Mouse (Mus musculus) liver (tissue): ENCODE data around the gene Gm45808.
"Not testable (repeated sequence)": the region's sequence is repeated elsewhere in the genome, so short reads cannot be mapped to it uniquely, and the experiment has no call there.

Experiments
- DNase-seq: peaks from one replicate; pipeline ENCODE4 v3.0.0-alpha.2; 2020; ENCODE audit warnings: mixed read lengths

The Gm45808 gene

DNA sequence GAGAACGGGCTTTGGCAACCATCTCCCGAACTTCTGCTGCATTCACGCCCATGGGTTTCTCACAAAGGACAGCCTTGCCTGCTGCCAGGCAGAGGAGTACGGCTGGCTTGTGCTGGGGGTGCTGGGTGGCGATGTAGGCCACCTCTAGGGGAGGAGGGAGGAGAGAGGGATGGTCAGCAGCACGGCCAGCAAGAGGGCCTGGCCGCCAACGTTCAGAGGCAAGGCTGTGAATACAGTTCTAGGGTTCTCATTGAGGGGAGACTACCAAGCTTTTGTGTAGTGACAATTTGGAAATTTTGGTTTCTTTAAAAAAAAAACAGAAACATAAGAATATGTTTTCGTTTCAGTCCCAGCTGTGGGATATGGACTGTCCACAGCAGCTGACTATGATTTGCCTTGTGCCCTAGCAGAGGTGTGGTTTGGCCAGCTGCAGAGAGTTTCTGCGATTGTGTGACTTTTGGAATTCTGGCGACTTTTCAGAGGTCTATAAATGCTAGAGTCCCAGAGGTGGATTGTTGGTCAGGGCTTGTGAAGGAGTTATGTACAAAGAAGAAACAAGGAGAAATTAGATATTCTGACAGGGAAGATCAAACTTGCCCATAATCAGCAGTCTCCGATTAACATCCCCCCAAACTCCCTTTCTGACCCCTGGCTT lies at the start of gene Gm45808:
TSS of gene Gm45808 (minus strand) at position 51 of the 655 bp plus-strand sequence.
- DNase-seq: no peak

DNA sequence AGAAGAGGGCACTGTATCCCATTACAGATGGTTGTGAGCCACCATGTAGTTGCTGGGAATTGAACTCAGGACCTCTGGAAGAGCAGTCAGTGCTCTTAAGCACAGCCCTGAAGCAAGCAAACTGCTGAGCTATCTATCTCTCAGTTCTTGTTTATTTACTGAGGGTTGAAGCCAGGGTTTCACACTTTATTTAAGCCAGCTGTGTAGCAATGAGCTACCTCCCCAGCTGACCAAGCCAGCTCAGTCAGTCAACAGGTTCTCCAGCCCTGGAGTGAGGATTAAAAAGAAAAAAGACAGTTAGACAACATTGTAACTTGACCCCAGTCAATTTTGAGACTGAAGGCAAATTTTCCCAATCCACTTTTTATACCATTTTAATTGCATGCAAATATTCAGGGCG lies 49.1 kb upstream of the Gm45808 start:
- DNase-seq: no peak

- DNase-seq: no peak
Measured at GRCm38 (mm10) chr7:45530643-45531042, 44.0 kb upstream of the Gm45808 start.

GRCm38 (mm10) chr7:45529461-45529860 lies 42.9 kb upstream of the Gm45808 start:
- DNase-seq: no peak

- not testable (repeated sequence) for DNase-seq
Measured at GRCm38 (mm10) chr7:45527169-45527568, 40.6 kb upstream of the Gm45808 start.

DNA sequence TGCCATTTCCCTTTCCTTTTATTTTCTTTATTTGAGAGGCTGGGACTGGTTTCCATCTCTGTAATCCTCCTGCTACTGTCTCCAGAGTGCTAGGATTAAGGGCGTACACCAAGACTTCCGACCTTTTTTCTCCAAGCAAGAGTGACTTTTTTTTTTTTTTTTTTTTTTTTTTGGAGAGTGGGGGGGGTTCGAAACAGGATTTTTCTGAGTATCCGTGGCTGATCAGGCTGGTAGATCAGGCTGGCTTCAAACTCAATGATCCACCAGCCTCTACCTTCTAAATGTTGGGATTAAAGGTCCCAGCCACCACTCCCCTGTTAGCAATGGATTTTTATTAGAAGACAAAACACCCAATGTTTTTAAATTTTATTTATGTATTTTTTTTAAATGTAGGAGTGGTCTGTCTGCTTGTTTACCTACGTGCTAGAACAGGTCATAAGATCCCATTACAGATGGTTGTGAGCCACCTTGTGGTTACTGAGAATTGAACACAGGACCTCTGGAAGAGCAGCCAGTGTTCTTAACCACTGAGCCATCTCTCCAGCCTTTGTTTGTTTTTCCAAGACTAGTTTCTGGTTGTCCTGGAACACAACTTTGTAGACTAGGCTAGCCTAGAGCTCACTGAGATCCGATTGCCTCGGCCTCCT lies 40.0 kb upstream of the Gm45808 start:
- peak; percentile 38 for DNase-seq

DNA sequence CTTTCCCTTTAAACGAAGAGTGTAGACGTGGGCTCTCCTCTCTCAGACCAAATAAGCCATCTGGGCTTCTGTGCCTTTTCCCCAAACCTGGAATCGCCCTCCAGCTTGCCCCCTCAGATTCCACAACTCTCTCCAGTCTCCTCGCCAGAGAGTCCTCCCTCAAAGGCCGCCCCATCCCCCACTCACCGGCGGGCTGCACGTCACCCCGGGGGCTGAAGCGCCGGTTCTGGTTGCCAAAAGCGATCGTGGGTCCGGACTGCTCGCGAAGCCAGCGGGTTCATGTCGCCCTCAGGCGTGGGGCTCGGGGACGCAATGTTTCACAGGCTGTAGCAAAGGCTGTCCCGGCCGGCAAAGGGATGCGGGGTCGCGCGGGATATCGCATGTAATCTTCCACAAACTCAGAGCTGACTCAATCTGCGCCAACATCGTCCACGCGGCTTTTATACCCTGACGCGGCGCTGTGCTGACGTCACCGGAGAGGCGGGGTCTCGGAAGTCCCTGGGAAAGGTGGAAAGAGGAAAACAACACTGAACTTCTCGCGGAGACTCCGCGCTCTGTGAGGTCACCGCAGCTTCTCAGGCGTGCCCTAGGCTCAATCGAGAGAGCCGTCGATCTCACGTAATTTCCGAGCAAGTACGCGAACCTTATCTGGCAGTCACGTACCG lies 39.3 kb upstream of the Gm45808 start, which contains the start of the genes Ppp1r15a and Plekha4:
TSS of gene Ppp1r15a (minus strand) at position 460 of the 665 bp plus-strand sequence.
TSS of gene Plekha4 (plus strand) at position 522 of the 665 bp plus-strand sequence.
- peak; percentile 96 for DNase-seq

DNA sequence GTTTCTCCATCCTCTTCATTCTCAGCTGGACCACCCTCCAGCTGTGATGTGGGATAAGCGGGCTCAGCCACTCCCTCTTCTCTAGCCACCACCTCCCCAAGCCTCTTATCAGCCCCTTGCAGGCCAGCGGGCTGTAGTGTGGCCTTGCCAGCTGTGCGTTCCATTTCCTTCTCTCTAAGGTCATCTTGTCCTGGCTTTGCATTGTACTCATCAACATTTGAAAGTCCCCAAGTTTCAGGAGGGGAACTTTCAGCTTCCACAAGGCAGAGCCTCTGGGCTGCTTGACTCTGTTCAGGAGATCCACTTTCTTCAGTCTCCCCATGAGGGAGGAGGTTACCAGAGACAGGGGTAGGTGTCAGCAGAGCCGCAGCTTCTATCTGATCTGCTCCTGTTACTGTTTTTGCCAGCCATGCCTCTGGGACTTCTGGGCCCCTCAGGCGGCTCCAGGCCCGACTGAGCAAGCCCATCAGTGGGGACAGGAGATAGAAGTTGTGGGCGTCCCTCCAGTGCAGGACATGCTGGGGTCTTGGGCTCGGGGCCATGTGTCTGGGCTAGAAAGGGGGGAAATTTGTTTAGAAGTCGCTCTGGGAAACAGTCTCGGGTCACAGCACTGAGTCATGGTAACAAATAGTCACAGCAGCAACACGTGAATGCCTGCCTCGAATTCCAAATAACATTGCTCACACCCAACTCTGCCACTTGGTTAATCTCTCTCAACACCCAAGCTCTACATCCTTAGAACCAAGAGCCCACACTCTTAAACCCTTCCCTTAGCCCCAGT lies 38.4 kb upstream of the Gm45808 start:
- DNase-seq: peak; percentile 93

DNA sequence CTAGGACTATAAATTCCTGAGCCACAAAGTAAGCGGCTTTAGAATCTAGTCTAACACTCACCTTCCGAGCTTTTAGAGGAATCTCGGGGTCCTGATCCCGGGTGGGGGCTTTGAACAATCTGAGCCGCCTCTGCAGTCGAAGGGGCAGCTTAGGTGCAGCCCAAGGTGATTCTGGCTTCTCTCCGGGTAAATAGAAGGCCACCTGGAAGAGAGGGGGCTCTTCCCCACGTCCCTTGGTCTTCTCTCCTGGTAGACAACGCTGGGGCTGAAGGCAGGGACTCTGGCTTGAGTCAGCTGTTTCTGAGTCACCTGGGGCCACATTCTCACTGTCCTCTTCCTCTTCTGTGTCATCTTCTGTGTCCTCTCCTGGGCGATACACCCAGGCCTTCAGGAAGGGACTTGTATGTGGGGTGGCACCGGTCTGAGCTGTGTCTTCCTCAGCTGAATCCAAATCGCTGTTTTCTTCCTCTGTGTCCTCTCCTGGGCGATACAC lies 37.1 kb upstream of the Gm45808 start:
- DNase-seq: peak; percentile 46

DNA sequence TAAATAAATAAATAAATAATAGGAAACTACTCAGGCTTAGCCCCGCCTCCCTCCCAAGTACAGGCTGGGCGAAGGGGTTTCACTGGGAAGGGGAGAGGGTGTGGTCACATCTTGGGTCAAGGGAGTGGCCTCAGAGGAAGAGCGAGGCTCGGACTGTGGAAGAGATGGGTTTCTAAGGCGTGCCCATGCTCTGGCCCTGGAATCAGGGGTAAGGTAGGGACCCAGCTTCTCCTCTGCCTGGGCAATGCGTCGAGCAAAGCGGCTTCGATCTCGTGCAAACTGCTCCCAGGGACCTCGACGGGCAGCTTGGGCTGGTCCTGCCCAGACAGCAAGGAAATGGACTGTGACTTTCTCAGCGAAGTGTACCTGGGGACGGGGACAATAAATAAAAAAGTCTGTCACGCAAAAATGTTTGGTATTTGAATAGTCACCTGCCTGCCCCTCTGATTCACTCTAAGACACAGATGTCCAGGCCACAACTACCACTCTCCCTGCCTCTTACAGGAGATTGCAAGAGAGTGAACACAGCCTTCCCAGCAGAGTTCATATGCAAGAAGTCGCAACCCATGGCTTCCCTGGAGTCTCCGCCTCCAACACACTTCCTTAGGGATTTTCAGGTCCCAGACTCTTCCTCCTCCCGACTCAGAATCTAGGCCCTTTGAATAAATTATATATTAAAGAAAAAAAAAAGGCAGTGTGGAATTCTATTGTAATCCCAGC lies 36.5 kb upstream of the Gm45808 start:
- DNase-seq: peak; percentile 80

DNA sequence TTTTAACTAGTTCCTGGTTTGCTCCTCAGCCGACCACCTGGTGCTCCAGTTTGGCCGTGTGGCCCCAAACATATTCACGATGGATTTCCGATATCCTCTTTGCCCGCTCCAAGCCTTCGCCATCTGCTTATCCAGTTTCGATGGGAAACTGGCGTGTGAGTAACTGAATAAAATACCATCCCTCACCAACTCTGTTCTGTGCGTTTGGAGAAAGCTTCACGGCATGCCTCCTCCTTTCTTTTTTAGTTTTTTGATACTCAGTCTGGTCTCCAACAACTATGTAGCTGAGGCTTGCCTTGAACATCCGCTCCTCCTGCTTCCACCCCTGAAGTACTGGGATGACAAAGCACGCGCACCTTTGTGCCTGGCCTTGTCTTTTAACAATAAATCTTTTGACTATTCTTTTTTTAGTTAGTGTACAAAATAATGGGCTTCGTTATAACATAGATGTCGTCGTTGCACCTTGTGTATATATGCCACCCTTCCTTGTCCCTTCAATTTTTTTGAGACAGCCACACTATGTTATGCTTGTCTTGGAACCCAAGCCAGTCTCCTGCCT lies 35.7 kb upstream of the Gm45808 start:
- no peak for DNase-seq

DNA sequence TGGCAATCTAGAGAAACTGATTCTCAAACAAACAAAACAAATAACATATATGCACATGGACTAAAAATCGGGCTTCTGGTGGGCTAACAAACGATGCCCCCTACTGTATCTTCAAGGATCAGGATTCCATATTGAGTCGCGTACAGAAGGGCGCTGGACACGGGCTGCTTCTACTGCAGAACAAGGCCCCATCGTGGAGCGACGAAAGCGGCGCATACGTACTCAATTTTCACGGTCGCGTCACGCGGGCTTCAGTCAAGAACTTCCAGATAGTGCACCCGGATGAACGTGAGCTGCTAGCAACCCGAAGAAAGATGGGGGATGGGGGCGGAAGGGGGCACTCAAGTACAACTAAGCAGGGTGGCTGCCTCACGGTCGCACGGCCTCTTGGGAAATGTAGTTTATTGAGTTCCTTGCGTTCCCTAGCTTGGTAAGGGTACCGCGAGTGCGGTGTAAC lies 35.1 kb upstream of the Gm45808 start:
- DNase-seq: peak; percentile 84

GRCm38 (mm10) chr7:45520605-45521004 lies 34.0 kb upstream of the Gm45808 start:
- DNase-seq: no peak

DNA sequence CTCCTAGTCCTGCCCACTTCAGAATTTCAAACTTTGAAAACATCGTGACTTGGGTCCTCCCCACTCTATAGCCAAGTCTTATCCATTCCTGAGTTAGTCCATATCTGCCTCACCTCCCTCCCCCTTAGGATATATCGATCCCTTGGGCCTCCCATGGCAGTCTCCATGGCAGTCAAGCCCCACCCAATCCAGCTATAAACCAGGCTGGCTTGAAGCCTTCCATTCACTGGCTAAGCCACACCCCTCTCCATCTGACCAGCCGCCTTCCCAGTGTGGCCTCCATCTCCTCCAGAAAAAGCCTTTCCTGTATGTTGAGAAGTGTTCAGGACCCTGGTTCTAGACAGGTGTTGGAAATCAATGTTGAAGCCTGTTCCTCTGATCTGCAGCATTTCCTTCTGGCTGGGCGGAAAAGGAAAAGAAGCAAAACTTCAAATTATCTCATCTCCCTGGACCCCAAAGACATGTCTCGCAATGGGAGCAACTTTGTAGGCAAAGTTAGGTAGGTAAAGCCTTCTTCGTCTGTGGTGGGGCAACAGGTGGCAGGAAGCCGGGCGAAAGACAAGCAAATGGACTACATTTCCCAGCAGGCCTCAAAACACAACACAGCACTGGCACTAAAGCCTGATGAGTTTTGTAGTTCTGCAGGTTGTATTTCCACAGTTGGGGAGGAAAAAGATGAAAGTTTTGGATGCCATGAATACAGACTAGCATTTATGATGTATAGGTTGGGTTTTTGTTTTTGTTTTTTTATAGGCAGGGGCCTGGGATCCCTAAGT lies 32.9 kb upstream of the Gm45808 start:
- DNase-seq: peak; percentile 57

DNA sequence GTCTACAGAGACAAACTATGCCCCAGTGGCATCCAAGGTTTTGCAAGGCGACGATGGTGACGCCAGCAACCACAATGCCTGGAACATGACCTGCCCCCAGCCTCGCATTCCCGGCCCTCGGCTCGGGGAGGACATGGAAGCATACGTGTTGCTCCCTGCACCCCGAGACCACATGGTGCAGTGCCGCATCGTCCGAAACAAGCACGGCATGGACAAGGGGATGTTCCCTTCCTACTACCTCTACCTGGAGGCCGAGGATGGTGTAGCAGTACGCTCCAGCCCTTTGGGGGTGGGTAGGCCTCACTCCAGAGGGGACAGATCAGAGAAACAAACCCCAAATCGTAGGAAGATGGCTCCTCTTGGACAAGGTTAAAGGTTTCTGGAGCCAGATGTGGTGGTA lies 32.0 kb upstream of the Gm45808 start:
- no peak for DNase-seq

DNA sequence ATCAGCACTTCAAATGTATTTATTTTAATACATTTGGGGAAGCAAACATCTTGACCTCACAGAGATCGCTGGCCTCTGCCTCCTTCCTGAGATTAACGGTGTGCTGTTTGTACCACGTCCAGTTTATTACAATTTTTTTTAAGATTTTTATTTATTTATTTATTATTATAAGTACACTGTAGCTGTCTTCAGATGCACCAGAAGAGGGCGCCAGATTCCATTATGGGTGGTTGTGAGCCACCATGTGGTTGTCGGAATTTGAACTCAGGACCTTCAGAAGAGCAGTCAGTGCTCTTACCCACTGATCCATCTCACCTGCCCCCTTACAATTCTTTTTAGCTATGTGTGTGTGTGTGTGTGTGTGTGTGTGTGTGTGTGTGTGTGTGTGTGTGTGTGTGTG lies 30.2 kb upstream of the Gm45808 start:
- DNase-seq: not testable (repeated sequence)

DNA sequence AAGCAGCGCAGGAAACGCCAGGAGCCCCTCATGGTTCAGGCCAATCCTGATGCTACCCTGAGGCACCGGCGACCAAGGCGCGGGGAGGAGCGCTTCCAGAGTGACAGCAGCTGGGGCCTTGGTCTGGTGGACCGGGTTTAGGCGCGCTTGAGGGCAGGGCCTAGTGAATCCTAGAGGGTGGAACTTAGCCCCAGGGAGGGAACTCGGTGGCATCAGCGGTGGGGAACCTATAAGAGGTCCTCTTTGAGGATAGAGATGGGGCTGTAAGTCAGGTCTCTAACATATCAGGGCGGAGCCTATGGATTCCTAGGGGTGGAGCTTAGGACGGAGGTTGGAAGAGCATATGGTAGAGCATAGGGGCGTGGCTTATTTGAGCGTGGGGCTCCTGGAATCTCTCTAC lies 28.8 kb upstream of the Gm45808 start:
- DNase-seq: peak; percentile 89

GRCm38 (mm10) chr7:45514411-45514810 lies 27.8 kb upstream of the Gm45808 start:
- DNase-seq: no peak

DNA sequence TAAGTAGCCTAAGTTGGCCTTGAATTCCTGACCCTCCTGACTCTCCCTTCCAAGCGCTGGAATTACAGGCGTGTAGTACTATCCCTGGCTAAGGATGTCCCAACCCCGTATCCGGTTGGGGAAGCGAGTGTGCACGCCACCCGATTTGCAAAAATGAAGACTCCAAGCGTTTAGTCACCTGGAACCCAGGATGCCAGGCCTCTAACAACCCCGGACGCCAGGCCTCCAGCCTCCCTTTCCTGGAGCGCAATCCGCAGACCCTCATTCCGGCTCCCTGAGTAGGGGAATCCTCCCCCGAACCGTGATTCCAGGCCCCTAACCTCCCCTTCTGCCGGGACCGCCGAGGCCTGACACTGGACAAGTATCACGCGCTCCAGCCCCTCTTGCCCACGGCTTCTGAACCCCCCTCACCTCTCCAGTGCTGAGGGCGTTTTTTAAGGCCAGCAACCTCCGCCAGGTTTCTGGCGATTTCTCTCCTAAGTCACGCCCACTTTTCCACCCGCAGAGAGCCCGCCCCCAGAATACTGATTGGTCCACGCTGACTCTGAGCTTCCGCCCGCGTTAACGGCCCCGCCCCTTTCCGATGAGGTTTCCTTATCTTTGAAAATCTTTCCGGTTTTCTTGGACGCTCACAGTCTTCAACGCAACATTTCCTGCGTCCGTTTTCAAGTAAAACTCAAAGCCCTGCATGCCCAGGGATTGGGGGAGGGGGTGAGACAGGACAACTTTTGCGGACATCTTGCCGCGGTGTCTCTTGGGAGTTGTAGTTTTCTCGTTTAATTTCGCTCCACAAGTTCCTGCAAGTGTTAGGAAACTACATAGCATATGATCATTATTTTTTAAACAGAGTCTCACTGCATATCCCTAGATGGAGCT lies 23.5 kb upstream of the Gm45808 start, which contains the start of gene Nucb1:
TSS of gene Nucb1 (minus strand) at position 495 of the 876 bp plus-strand sequence.
- peak; percentile 96 for DNase-seq
